ENCODE assay signal across 21 mouse cellular contexts in the genomic region with DNA sequence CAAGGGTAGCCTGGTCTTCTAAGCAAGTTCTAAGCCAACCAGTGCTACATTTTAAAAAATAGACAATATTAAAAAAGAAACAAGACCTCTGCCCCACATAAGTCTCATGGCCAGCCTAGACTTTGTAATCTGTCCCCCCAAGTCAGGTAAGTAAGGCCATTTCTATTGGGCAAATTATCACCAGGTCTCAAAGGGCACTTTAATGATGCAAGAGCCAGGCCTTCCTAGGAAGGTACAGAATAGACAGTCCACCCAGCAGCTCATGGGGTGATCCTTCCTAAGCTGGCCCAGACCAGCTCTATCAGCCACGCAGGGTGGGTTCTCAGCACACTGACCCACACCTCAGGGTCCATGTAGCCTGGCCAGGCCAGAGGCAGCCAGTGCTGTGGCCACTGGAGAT. TPM values are rescaled to one million over a fixed set of nuclear protein-coding genes. Genes with fewer than 3 reads are reported as not detected.
"Had no signal": no experiment of that assay in that cellular context is flagged by ENCODE, and none has a peak within 500 bp of the region (broad histone marks: within the 10 kb centered on the region; RNA-seq: fewer than 3 reads in every experiment).

No protein-coding gene starts in this region.

- H3K9ac ChIP-seq: lung, embryonic 15.5 days; midbrain, embryonic 12.5 days; neural tube, embryonic 12.5 days; stomach, embryonic 15.5 days had no signal

- H3K4me3 ChIP-seq: lung, embryonic 15.5 days; megakaryocyte, embryonic 14.5 days; midbrain, embryonic 12.5 days; neural tube, embryonic 12.5 days; stomach, embryonic 15.5 days had no signal

- H3K4me2 ChIP-seq: lung, embryonic 15.5 days; midbrain, embryonic 12.5 days; neural tube, embryonic 12.5 days; stomach, embryonic 15.5 days had no signal

- ATAC-seq: lung, postnatal 0 days; midbrain, embryonic 16.5 days had no signal

- DNase-seq: lung, adult 2 months; lung, postnatal 14 days; lung, postnatal 36 days; midbrain, embryonic 14.5 days; right cerebral cortex, postnatal 14 days; thymus, adult 2 months; thymus, postnatal 25 days; thymus, postnatal 4 days had no signal

- H3K27ac ChIP-seq: lung, embryonic 15.5 days; macrophage; midbrain, embryonic 12.5 days; neural tube, embryonic 12.5 days; stomach, embryonic 15.5 days; stomach, postnatal 0 days had no signal

- H3K9me3 ChIP-seq: lung, embryonic 15.5 days; megakaryocyte, embryonic 14.5 days; midbrain, embryonic 12.5 days; neural tube, embryonic 12.5 days; stomach, embryonic 15.5 days had no signal

- H3K27me3 ChIP-seq: lung, embryonic 15.5 days; megakaryocyte, embryonic 14.5 days; midbrain, embryonic 12.5 days; neural tube, embryonic 12.5 days; stomach, embryonic 15.5 days had no signal

RNA-seq across cellular contexts. Expression of a gene that starts 24.4 kb away (rescaled TPM):
- total RNA-seq: megakaryocyte progenitor cell, adult 5-6 weeks; monocyte, adult 5-6 weeks; neutrophil, adult 5-6 weeks had no signal
- polyA plus RNA-seq: macrophage; spleen, adult 2 months had no signal
